Mouse (Mus musculus) cerebellum, postnatal 10 days (tissue): ENCODE measurements at regions not wholly inside any gene's neighbourhood (a gene's known extent, or its start where the extent isn't known, plus 50 kb on each side); places are given as distances from the start of the nearest gene placed in this dataset.

ENCODE experiments used
- DNase-seq, 2 experiments: peaks; one replicate each; pipeline ENCODE4 v3.0.0; 2021; ENCODE audit warnings: mixed read lengths in 2 of 2

GRCm38 (mm10) chr17:45865944-45866343 is 132.3 kb upstream of the 1600014C23Rik start:
- peak; percentile 58 to 61 for DNase-seq

GRCm38 (mm10) chr17:45863471-45864205 is 130.0 kb upstream of the 1600014C23Rik start:
- no peak for DNase-seq

GRCm38 (mm10) chr17:45863031-45863430 is 129.4 kb upstream of the 1600014C23Rik start:
- no peak for DNase-seq

- DNase-seq, result no peak
Measured at GRCm38 (mm10) chr17:45859441-45859840, 125.8 kb upstream of the 1600014C23Rik start.

- DNase-seq, result no peak
Measured at GRCm38 (mm10) chr17:45853931-45854653, 120.4 kb upstream of the 1600014C23Rik start.

GRCm38 (mm10) chr17:45852402-45852801 is 118.8 kb upstream of the 1600014C23Rik start:
- no peak for DNase-seq

- no peak for DNase-seq
Measured at GRCm38 (mm10) chr17:45851723-45852396, 118.2 kb upstream of the 1600014C23Rik start.

- no peak for DNase-seq
Measured at GRCm38 (mm10) chr17:45850976-45851375, 117.3 kb upstream of the 1600014C23Rik start.

- DNase-seq, result no peak
Measured at GRCm38 (mm10) chr17:45850174-45850573, 116.5 kb upstream of the 1600014C23Rik start.

- DNase-seq, result peak in 1 of 2 experiments; percentile 58
Measured at GRCm38 (mm10) chr17:45848605-45849004, 115.0 kb upstream of the 1600014C23Rik start.

GRCm38 (mm10) chr17:45847701-45848378 is 114.2 kb upstream of the 1600014C23Rik start:
- no peak for DNase-seq

- no peak for DNase-seq
Measured at GRCm38 (mm10) chr17:45845832-45846231, 112.2 kb upstream of the 1600014C23Rik start.

GRCm38 (mm10) chr17:45836731-45837130 is 103.1 kb upstream of the 1600014C23Rik start:
- DNase-seq, result peak; percentile 35 to 40

- peak; percentile 69 to 81 for DNase-seq
Measured at GRCm38 (mm10) chr17:45836253-45836652, 102.6 kb upstream of the 1600014C23Rik start.

- peak; percentile 48 to 53 for DNase-seq
Measured at GRCm38 (mm10) chr17:45834518-45835071, 101.0 kb upstream of the 1600014C23Rik start.

GRCm38 (mm10) chr17:45830324-45830723 is 96.7 kb upstream of the 1600014C23Rik start:
- DNase-seq, result no peak

- no peak for DNase-seq
Measured at GRCm38 (mm10) chr17:45829571-45829970, 95.9 kb upstream of the 1600014C23Rik start.

- no peak for DNase-seq
Measured at GRCm38 (mm10) chr17:45828843-45829242, 95.2 kb upstream of the 1600014C23Rik start.

GRCm38 (mm10) chr17:45828284-45828824 is 94.7 kb upstream of the 1600014C23Rik start:
- DNase-seq, result no peak

- DNase-seq, result no peak
Measured at GRCm38 (mm10) chr17:45824977-45825376, 91.3 kb upstream of the 1600014C23Rik start.

GRCm38 (mm10) chr17:45823501-45823900 is 89.9 kb upstream of the 1600014C23Rik start:
- DNase-seq, result no peak

GRCm38 (mm10) chr17:45822427-45822826 is 88.8 kb upstream of the 1600014C23Rik start:
- no peak for DNase-seq
